Mouse (Mus musculus): ENCODE measurements around the gene Pgc. TPM values are rescaled to one million over a fixed set of nuclear protein-coding genes. Genes with fewer than 3 reads are reported as not detected.

Gene Pgc
- not detected for polyA plus RNA-seq (2017; shearing (Covaris generic))

GRCm38 (mm10) chr17:47726566-47726965, at the start of gene Pgc:
TSS of gene Pgc (plus strand) at chr17:47726842.

GRCm38 (mm10) chr17:47688344-47688607, 38.4 kb upstream of the Pgc start, which contains the start of gene Tomm6:
TSS of gene Tomm6 (minus strand) at chr17:47688386.

DNA sequence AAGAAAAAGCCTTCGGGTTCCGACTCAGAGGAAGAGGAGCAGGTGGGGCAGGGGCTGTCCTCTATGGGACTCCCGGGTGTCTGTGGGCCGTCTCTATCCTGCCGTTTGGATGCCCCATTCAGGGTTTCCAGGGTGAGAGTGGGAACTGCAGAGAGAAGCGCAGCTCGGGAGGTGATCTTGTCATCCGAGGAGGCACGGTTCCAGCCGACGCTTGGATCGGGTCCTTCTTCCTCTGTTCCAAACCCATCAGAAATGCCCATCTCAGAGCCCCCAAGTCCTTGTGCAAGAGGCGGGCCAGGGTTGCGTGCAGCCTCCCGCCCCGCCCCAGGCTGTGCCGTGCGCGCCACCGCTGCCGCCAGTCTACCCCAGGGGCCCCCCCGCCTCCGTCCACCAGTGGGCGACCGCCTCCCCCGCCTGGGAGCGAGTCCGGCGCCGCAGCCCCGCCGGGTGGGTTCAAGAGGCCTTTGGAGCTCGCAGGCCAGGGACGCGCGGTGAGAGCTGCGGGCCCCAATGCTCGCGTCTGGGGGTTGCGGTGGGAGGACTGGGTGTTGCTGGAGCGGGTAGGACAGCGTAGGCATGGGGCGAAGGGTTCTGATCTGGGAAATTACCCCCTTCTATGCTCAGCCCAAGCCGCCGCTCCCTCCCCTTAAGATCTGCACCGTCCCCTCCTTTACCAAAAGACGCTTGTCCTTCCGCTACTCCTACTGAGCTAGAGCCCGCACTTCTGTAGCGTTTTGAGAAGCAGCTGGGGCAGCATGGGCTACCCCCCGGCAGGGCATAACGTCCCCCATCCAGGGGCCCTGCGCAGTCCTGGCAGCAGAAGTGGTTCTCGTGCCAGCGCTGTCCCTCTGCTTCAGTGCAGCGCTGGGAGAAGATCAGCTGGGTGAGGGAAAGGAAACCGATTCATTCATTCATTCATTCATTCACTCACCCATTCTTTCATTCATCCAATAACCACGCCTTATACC, 37.8 kb upstream of the Pgc start, which contains the start of gene Frs3:
TSS of gene Frs3 (plus strand) at position 423 of the 968 bp plus-strand sequence.

GRCm38 (mm10) chr17:47694442-47694502, 32.4 kb upstream of the Pgc start, which contains the start of gene Gm21981:
TSS of gene Gm21981 (minus strand) at chr17:47694455.

DNA sequence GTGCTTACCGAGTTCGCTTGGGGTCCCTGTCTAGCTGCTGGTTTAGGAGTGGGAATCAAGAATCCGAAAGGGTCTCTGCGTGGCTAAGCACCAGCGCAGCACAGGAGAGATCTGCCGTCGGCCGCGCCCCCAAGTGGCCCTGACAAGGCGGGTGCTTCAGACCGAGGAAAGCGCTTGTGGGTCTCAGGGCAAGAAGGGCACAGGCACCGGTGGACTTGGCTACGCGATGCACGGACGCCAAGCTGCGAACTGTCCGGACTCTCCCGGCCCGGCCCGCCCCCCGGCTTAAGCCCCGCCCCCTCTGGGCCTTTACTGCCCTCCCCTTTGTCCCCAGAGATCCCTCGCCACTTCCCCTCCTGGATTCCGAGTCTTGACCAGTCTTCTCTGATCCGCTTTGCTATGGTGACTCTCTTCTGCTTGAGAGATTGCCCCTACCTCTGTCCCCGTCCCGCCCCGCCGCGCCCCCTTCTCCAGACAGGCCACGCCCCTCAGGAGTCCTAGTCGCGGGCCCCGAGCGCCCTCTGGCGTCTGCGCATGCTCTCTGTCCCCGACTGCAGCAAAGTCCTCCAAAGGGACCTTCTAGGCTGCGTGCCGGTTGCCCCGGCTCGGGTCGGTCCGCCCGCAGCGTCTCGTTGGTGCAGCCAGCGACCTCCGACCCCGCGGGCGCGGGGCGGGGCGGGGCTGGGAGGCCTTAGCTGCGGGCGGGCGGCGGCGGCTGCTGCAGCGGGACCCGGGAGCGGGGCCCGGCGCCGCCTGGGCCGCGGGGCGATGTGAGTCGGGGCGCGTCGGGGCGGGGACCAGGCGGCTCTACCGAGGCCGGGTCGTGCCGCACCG, 31.9 kb upstream of the Pgc start, which contains the start of gene Prickle4:
TSS of gene Prickle4 (minus strand) at position 234 of the 834 bp plus-strand sequence.

GRCm38 (mm10) chr17:47736856-47737255, 10.2 kb downstream of the Pgc start, which contains the start of gene Tfeb:
TSS of gene Tfeb (plus strand) at chr17:47737030.

Other genes starting within 250 kb of the Pgc start
- gene Taf8, start 224.6 kb upstream of the Pgc start, polyA plus RNA-seq (2017; shearing (Covaris generic)): 47.6 TPM
- gene Ccnd3, start 221.8 kb upstream of the Pgc start, polyA plus RNA-seq (2017; shearing (Covaris generic)): 327 TPM
- gene Bysl, start 115.3 kb upstream of the Pgc start, polyA plus RNA-seq (2017; shearing (Covaris generic)): 20.1 TPM
- 33.6 TPM for gene Med20, start 115.3 kb upstream of the Pgc start, polyA plus RNA-seq (2017; shearing (Covaris generic))
- gene Gm20517, start 115.3 kb upstream of the Pgc start, polyA plus RNA-seq (2017; shearing (Covaris generic)): 3.0 TPM
- gene Usp49, start 96.2 kb upstream of the Pgc start, polyA plus RNA-seq (2017; shearing (Covaris generic)): 5.1 TPM
- gene Tomm6, start 38.5 kb upstream of the Pgc start, polyA plus RNA-seq (2017; shearing (Covaris generic)): 202 TPM
- gene Frs3, start 37.8 kb upstream of the Pgc start, polyA plus RNA-seq (2017; shearing (Covaris generic)): 0.46 TPM
- not detected for gene Gm21981, start 32.4 kb upstream of the Pgc start, polyA plus RNA-seq (2017; shearing (Covaris generic))
- gene Prickle4, start 32.1 kb upstream of the Pgc start, polyA plus RNA-seq (2017; shearing (Covaris generic)): not detected
- gene Tfeb, start 10.2 kb downstream of the Pgc start, polyA plus RNA-seq (2017; shearing (Covaris generic)): 23.7 TPM
- gene Mdfi, start 107.8 kb downstream of the Pgc start, polyA plus RNA-seq (2017; shearing (Covaris generic)): not detected
- 10.6 TPM for gene Foxp4, start 197.8 kb downstream of the Pgc start, polyA plus RNA-seq (2017; shearing (Covaris generic))